Mouse (Mus musculus) heart, postnatal 36 days (tissue): ENCODE measurements at regions not wholly inside any gene's neighbourhood (a gene's known extent, or its start where the extent isn't known, plus 50 kb on each side); places are given as distances from the start of the nearest gene placed in this dataset.

Experiments used
- DNase-seq, 2 experiments: peaks; one replicate each; pipeline ENCODE4 v3.0.0; 2021 to 2022
- intact Hi-C: fragments of 180-260 bp; cut with DNase I; formaldehyde crosslinking; loops from one replicate; pipeline ENCODE4 v1.15.1; 2025

DNA sequence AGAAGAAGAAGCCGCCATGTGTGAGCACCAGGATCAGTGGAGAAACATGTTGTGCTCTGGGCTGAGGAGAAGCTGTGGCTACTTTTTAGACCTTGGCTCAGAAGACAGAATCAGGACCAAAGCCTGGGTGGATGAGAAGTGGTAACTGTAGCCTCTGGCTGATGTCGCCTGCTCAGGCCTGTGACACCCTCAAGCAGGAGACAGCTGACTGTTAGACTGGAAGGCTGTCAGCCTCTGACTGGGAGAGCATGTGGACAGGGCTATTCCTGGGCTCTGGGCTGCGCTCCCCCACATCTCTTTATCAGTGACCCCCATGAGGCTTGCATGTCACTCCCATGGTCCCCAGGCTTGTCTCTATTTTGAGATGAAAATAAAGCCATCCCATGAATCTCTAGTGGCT, 402.5 kb downstream of the Med13l start:
- intact Hi-C loops: no loop called here
- no peak for DNase-seq

- intact Hi-C loops: loop anchor here (5.0 kb wide), 1 partner anchor 90 kb away; no protein-coding TSS in a partner anchor
- no peak for DNase-seq
Measured at GRCm38 (mm10) chr5:118966901-118967300, 406.4 kb downstream of the Med13l start.

- intact Hi-C loops: loop anchor here (5.0 kb wide), 1 partner anchor 90 kb away; no protein-coding TSS in a partner anchor
- no peak for DNase-seq
Measured at GRCm38 (mm10) chr5:118967718-118968117, 407.2 kb downstream of the Med13l start.

GRCm38 (mm10) chr5:118975147-118975546, 414.7 kb downstream of the Med13l start:
- no peak for DNase-seq
- intact Hi-C loops: loop anchor here (10.0 kb wide), 1 partner anchor 90 kb away; no protein-coding TSS in a partner anchor

GRCm38 (mm10) chr5:118978921-118979630, 418.6 kb downstream of the Med13l start:
- DNase-seq: no peak
- intact Hi-C loops: loop anchor here (10.0 kb wide), 1 partner anchor 94 kb away; no protein-coding TSS in a partner anchor

- intact Hi-C loops: loop anchor here (1.0 to 2.0 kb wide), 2 partner anchors 30 to 74 kb away; no protein-coding TSS in a partner anchor
- DNase-seq: peak; percentile 48 to 63
Measured at GRCm38 (mm10) chr5:118981046-118981445, 420.6 kb downstream of the Med13l start.

DNA sequence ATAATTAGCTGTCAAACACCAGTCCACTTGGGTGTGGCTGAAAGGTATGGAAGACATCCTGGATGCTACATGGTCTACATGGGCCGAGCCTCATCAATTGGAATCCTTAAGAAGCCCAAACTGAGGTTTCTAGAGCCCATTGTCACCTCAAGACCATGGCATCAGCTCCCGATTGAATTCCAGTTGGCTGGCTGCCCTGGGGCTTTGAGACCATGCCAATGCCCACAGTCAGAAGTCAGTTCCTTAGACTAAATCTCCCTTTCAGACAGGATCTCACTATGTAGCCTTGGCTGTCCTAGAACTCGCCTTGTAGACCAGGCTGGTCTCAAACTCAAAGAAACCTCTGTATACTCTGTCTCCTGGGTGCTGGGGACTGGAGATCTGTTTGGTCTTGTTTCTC, 423.8 kb downstream of the Med13l start:
- intact Hi-C loops: no loop called here
- no peak for DNase-seq

GRCm38 (mm10) chr5:118984797-118985408, 424.4 kb downstream of the Med13l start:
- intact Hi-C loops: no loop called here
- no peak for DNase-seq

GRCm38 (mm10) chr5:118987376-118988000, 427.0 kb downstream of the Med13l start:
- intact Hi-C loops: no loop called here
- DNase-seq: no peak

GRCm38 (mm10) chr5:118999124-118999523, 438.6 kb downstream of the Med13l start:
- intact Hi-C loops: no loop called here
- no peak for DNase-seq

DNA sequence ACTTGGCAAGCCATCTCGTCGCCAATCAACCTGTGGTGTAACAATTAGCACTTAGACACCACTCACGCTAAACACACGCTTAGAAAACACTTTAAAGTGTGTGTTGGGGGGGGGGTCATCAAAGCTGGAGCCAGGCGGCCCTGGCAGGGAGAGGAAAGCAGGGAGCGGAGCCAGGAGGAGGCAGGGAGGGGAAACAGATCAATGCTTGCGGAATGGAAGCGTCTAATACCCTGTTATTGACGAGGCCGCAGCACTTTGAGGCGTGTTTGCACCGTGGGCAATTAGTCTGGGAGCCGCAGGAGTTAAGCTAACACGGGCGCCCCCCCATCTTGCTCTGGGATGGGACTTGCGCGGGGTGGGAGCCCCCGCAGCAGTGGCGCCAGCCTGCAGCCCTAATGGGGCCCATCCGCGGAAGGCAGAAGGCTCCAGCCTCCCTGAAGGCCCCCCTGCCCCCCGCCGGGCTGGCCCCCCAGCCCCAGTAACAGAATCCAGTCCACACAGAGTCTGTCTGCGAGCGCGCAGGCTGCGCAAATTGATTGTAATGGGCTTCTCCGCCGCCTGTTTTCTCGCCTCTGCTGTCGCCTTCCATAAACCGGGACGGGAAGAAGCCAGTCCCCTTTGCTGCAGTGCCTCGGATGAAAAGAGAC, 445.5 kb downstream of the Med13l start:
- no peak for DNase-seq
- intact Hi-C loops: no loop called here

DNA sequence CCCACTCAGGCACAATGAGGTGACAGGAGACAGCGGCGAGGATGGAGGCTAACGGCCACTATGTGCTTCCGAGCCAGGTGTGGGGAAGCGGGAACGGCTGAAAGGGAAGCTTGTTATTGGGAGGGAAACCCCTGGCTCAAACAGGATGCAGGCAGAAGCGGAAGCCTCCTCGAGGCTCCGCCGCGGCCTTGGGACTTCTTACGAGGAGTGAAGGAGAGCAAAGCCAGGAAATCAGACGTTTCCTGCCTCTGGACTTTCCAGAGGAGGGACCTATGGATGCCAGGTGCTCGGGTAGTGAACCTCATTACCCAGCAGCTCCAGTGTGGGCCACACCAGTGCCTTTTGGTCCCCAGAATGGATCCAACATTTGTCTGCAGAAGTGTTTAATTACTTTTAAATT, 449.6 kb downstream of the Med13l start:
- intact Hi-C loops: no loop called here
- DNase-seq: no peak

- intact Hi-C loops: no loop called here
- no peak for DNase-seq
Measured at GRCm38 (mm10) chr5:119015181-119015580, 454.7 kb downstream of the Med13l start.

- DNase-seq: no peak
- intact Hi-C loops: no loop called here
Measured at GRCm38 (mm10) chr5:119015606-119016255, 455.3 kb downstream of the Med13l start.

DNA sequence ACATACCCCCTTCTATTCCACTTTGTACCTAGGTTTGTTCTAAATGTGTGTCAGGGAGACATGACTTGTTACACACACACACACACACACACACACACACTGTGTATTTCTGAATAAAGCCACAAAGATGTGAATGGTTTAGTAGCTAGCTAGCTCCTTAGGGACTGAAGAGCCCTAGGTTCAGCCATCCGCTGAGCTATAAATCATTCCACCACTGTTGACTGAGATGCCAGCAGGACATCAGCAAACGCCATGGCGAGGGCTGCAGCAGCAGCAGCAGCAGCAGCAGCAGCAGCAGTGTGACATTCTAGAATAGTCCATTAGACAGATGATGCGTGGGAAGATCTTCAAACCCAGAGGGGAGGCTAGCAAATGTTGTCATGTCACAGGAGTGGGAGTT, 455.9 kb downstream of the Med13l start:
- no peak for DNase-seq

DNA sequence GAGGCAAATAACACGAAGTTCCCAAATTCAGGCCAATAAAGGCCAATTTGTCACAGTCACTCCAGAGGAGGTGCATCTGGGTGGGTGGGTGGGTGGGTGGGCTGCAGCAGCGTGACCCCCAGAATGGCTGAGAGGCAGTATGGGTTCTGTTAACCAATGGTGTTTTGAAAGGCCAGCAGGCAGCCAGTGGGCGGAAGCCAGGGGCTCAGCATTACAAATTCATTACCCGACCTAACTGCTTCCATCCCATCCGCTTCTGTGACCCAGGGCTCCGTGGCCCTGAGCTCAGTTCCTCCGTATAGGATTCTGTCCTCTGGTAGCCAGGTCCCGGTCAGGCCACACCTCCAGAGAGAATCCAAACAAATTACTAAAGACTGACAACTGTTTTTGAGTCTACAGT, 463.5 kb downstream of the Med13l start:
- DNase-seq: no peak
- intact Hi-C loops: no loop called here

More for the DNA sequence above, 455.9 kb downstream of the Med13l start:
- intact Hi-C loops: no loop called here

DNA sequence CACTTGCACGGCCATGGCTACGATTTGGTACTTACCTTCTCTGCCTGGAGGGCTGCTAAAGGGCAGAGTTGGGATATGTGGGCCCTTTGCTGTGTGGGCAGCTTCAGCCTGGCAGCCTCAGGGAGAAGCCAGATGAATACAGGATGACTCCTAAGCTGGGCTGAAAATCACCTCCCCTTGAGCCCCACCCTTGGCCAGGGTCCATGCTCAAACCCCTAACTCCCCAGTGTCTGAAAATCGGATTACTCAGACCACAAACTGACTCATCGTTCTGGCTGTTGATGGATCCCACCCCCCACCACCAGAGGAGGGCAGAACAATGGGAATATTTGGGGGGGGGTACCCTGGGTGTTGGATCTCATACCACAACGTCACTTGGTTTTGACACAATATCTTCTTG, 471.6 kb downstream of the Med13l start:
- intact Hi-C loops: no loop called here
- DNase-seq: no peak

- intact Hi-C loops: no loop called here
Measured at GRCm38 (mm10) chr5:119044548-119044947, 484.1 kb downstream of the Med13l start.

GRCm38 (mm10) chr5:119047581-119047980, 487.1 kb downstream of the Med13l start:
- intact Hi-C loops: no loop called here
- no peak for DNase-seq

More at GRCm38 (mm10) chr5:119044548-119044947, 484.1 kb downstream of the Med13l start:
- DNase-seq: no peak

- no peak for DNase-seq
- intact Hi-C loops: no loop called here
Measured at GRCm38 (mm10) chr5:119052354-119052996, 492.0 kb downstream of the Med13l start.
